Mouse (Mus musculus) liver, embryonic 14.5 days (tissue): ENCODE results near the gene Pth2r. TPM values are rescaled to one million over a fixed set of nuclear protein-coding genes. Genes with fewer than 3 reads are reported as not detected.

Source experiments
- ATAC-seq: fragments of 200-750 bp; cut with Nextera tagmentation; 2 replicates; pipeline ENCODE4 v1.8.0; 2017; ENCODE audit warnings: moderate number of reproducible peaks, mild to moderate bottlenecking, moderate library complexity; ENCODE audit not compliant: insufficient read depth
- DNase-seq, 3 experiments: peaks; one replicate each; pipeline ENCODE4 v3.0.0-alpha.2; 2012 to 2013; ENCODE audit warnings: low read depth in 3 of 3, low spot score in 3 of 3
- H3K27ac ChIP-seq: fragments of 300-500 bp; sonication (generic); 2 replicates; pipeline ENCODE4 v1.5.1; 2014; ENCODE audit warnings: moderate library complexity, mild to moderate bottlenecking, control low read depth, inconsistent platforms
- H3K27me3 ChIP-seq: fragments of 300-500 bp; sonication (generic); 2 replicates; pipeline ENCODE4 v1.6.1; 2014; ENCODE audit warnings: mild to moderate bottlenecking, low read length, moderate library complexity; ENCODE audit not compliant: control insufficient read depth, insufficient read depth
- H3K36me3 ChIP-seq: fragments of 300-500 bp; sonication (generic); replicated peaks from 2 replicates; pipeline ENCODE4 v1.6.1; 2014; ENCODE audit warnings: low read depth; ENCODE audit not compliant: control insufficient read depth, insufficient read depth
- H3K4me1 ChIP-seq, 2 experiments: fragments of 200-500 bp in 1 of 2; fragments of 300-500 bp in 1 of 2; sonication (generic) in 1 of 2; replicated peaks; 2 replicates each; pipeline ENCODE4 v1.6.1; 2012 to 2014; ENCODE audit warnings: antibody characterized with exemption in 1 of 2, inconsistent platforms in 1 of 2, low read length in 1 of 2; ENCODE audit not compliant: control insufficient read depth in 2 of 2, insufficient read depth in 2 of 2
- H3K4me2 ChIP-seq: fragments of 300-500 bp; sonication (generic); 2 replicates; pipeline ENCODE4 v1.6.1; 2014; ENCODE audit warnings: low read depth, mild to moderate bottlenecking, control low read depth, moderate library complexity
- H3K4me3 ChIP-seq, 2 experiments: fragments of 200-500 bp in 1 of 2; fragments of 300-500 bp in 1 of 2; sonication (generic) in 1 of 2; 2 replicates each; pipeline ENCODE4 v1.5.1; 2012 to 2014; ENCODE audit warnings: low read depth in 2 of 2, low read length in 2 of 2, mild to moderate bottlenecking in 2 of 2, control low read depth in 1 of 2, inconsistent platforms in 1 of 2, moderate library complexity in 1 of 2; ENCODE audit not compliant: insufficient read depth in 1 of 2
- H3K9ac ChIP-seq: fragments of 300-500 bp; sonication (generic); replicated peaks from 2 replicates; pipeline ENCODE4 v1.6.1; 2014; ENCODE audit warnings: mild to moderate bottlenecking, control low read depth, moderate library complexity
- H3K9me3 ChIP-seq: fragments of 300-500 bp; sonication (generic); 2 replicates; pipeline ENCODE4 v1.6.1; 2016; ENCODE audit warnings: low read length, mixed read lengths; ENCODE audit not compliant: control insufficient read depth
- CTCF ChIP-seq: IDR thresholded peaks from 2 replicates; pipeline ENCODE4 v1.5.1; 2016; ENCODE audit warnings: antibody characterized with exemption, low read depth, control low read depth
- EP300 ChIP-seq: IDR thresholded peaks from 2 replicates; pipeline ENCODE4 v1.6.1; 2016; ENCODE audit warnings: antibody characterized with exemption, low read depth
- WGBS: fragments of 180-500 bp; shearing (Covaris S2); extraction: QIAGEN DNeasy Blood & Tissue Kit; methylation state at CpG from one replicate; pipeline ENCODE4 v1.1.7; 2014; ENCODE audit not compliant: insufficient replicate concordance; 5-methylcytosine and 5-hydroxymethylcytosine counted together
- polyA plus RNA-seq, 2 experiments: library from polyadenylated mRNA; depleted of rRNA in 1 of 2; stranded (reverse) in 1 of 2; unstranded in 1 of 2; fragments of >200 nt; fragmentation: Nextera tagmentation in 1 of 2; extraction: Ambion mirVana in 1 of 2; gene quantifications; 2 replicates each; pipeline versions ENCODE4 v1.2.1 to v1.2.3; 2012 to 2014

Gene Pth2r
- polyA plus RNA-seq, 2 experiments: not detected

GRCm38 (mm10) chr1:65315022-65315407 lies 33.2 kb downstream of the Pth2r start:
- Histone ChIP-seq H3K4me2 (no peak overlapping the region), H3K4me1 (no peaks in the 10 kb centered on the region), H3K36me3 (no peaks in the 10 kb centered on the region), H3K27ac (no peak overlapping the region), H3K9me3 (no peaks in the 10 kb centered on the region), H3K27me3 (peaks cover 3% of the 10 kb centered on the region; the same call in 1 of the 2 replicates), H3K4me3 (no peak overlapping the region), H3K9ac (no peak overlapping the region)
- TF ChIP-seq CTCF: no peak
- no peak for TF ChIP-seq EP300
- DNase-seq: no peak
- no peak for ATAC-seq
- 62% methylated on average over 8 of the region's 8 CpGs for WGBS

GRCm38 (mm10) chr1:65334026-65334425 lies 52.2 kb downstream of the Pth2r start:
- no peak for ATAC-seq
- Histone ChIP-seq H3K36me3 (no peaks in the 10 kb centered on the region), H3K27me3 (no peaks in the 10 kb centered on the region), H3K4me2 (no peak overlapping the region), H3K9ac (no peak overlapping the region), H3K9me3 (no peaks in the 10 kb centered on the region), H3K27ac (no peak overlapping the region), H3K4me3 (no peak overlapping the region), H3K4me1 (no peaks in the 10 kb centered on the region)
- 60% methylated on average over 5 of the region's 5 CpGs for WGBS
- DNase-seq: no peak
- TF ChIP-seq EP300: no peak
- no peak for TF ChIP-seq CTCF

GRCm38 (mm10) chr1:65337768-65338167 lies 55.9 kb downstream of the Pth2r start:
- H3K27ac ChIP-seq: no peak overlapping the region
- H3K27me3 ChIP-seq: no peaks in the 10 kb centered on the region
- H3K4me1 ChIP-seq: no peaks in the 10 kb centered on the region
- H3K36me3 ChIP-seq: no peaks in the 10 kb centered on the region
- DNase-seq (no peak), ATAC-seq (no peak)
- WGBS: 52% methylated on average over 2 of the region's 2 CpGs
- H3K4me3 ChIP-seq: no peak overlapping the region
- no peak overlapping the region for H3K4me2 ChIP-seq
- H3K9me3 ChIP-seq: no peaks in the 10 kb centered on the region
- no peak overlapping the region for H3K9ac ChIP-seq
- TF ChIP-seq CTCF (no peak), EP300 (no peak)

- DNase-seq (no peak), ATAC-seq (no peak)
- 51% methylated on average over 2 of the region's 2 CpGs for WGBS
- Histone ChIP-seq H3K27me3 (no peaks in the 10 kb centered on the region), H3K4me3 (no peak overlapping the region), H3K4me1 (no peaks in the 10 kb centered on the region), H3K9me3 (no peaks in the 10 kb centered on the region), H3K4me2 (no peak overlapping the region), H3K27ac (no peak overlapping the region), H3K36me3 (no peaks in the 10 kb centered on the region), H3K9ac (no peak overlapping the region)
- TF ChIP-seq CTCF (no peak), EP300 (no peak)
These were observed 58.4 kb downstream of the Pth2r start for GRCm38 (mm10) chr1:65340240-65340639.

- Histone ChIP-seq H3K9ac (no peak overlapping the region), H3K27me3 (no peaks in the 10 kb centered on the region), H3K4me2 (no peak overlapping the region), H3K4me1 (no peaks in the 10 kb centered on the region), H3K27ac (no peak overlapping the region), H3K9me3 (no peaks in the 10 kb centered on the region), H3K36me3 (no peaks in the 10 kb centered on the region), H3K4me3 (no peak overlapping the region)
- ATAC-seq (no peak), DNase-seq (no peak)
- WGBS: 60% methylated on average over 2 of the region's 2 CpGs
- TF ChIP-seq EP300 (no peak), CTCF (no peak)
These were observed 71.1 kb downstream of the Pth2r start for GRCm38 (mm10) chr1:65352979-65353378.
